23 mouse cellular contexts compared by ENCODE assay signal in the genomic region with DNA sequence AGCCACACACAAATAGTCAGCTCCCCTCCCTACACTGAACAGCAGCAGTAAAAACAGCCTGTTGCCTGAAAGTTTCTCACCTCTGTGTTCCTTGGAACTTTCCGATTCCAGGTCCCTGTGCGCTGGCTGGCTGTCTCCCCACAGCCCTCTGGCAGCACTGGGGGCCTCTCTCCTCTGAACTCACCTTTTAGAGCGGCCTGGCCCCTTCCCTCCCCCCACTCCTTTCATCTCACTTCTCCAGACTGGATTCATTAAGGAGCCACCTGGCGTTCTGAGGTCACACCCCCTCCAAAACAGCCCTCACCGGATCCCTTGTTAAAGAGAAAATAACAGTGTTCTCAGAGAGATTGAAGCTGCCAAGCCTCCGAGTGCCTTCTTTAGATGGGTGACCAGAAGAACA. TPM values are rescaled to one million over a fixed set of nuclear protein-coding genes. Genes with fewer than 3 reads are reported as not detected.
DNase-seq lines count a peak whose midpoint lies in the region; ATAC-seq lines count a peak whose summit lies in the region.
"Had no signal": no experiment of that assay in that cellular context is flagged by ENCODE, and none has a peak within 500 bp of the region (broad histone marks: within the 10 kb centered on the region; RNA-seq: fewer than 3 reads in every experiment).

TSS of gene Svopl (minus strand) at position 159 of the 400 bp plus-strand sequence.

- ATAC-seq in megakaryocyte progenitor cell, adult 5-6 weeks (replicated peaks; ENCODE audit: poor library complexity) = no peak

- 19% methylated on average over 6 of the region's 6 CpGs for WGBS in heart, embryonic 10.5 days
- WGBS in embryonic facial prominence, embryonic 10.5 days = 17% methylated on average over 6 of the region's 6 CpGs
- WGBS in limb, embryonic 10.5 days = 6% methylated on average over 6 of the region's 6 CpGs

- no peaks in the 10 kb centered on the region for H3K36me3 ChIP-seq in heart, embryonic 10.5 days
- H3K36me3 ChIP-seq in embryonic facial prominence, embryonic 10.5 days (replicated peaks) = no peaks in the 10 kb centered on the region
- H3K36me3 ChIP-seq in limb, embryonic 10.5 days = no peaks in the 10 kb centered on the region
- H3K36me3 ChIP-seq: heart, embryonic 12.5 days; midbrain, embryonic 12.5 days had no signal

- H3K9me3 ChIP-seq in heart, embryonic 10.5 days = no peaks in the 10 kb centered on the region
- peaks cover 6% of the 10 kb centered on the region; the same call in 1 of the 2 replicates for H3K9me3 ChIP-seq in embryonic facial prominence, embryonic 10.5 days
- H3K9me3 ChIP-seq in limb, embryonic 10.5 days (replicated peaks) = no peaks in the 10 kb centered on the region
- H3K9me3 ChIP-seq: midbrain, embryonic 12.5 days had no signal

- no peak within 1 kb of the TSS for H3K4me3 ChIP-seq in heart, embryonic 10.5 days
- peak within 1 kb of the TSS; percentile 38; the same call in 1 of the 2 replicates for H3K4me3 ChIP-seq in embryonic facial prominence, embryonic 10.5 days
- H3K4me3 ChIP-seq in limb, embryonic 10.5 days = peak within 1 kb of the TSS; percentile 23
- H3K4me3 ChIP-seq: heart, embryonic 12.5 days; midbrain, embryonic 12.5 days had no signal

- intact Hi-C loops in heart, postnatal 25 days (cut with DNase I) = no loop called here

- H3K4me1 ChIP-seq in heart, embryonic 10.5 days = peaks cover 17% of the 10 kb centered on the region
- peaks cover 36% of the 10 kb centered on the region for H3K4me1 ChIP-seq in embryonic facial prominence, embryonic 10.5 days
- H3K4me1 ChIP-seq in limb, embryonic 10.5 days = peaks cover 48% of the 10 kb centered on the region

- 0 out of 2 replicates have a peak within 1 kb of the TSS, but pooled peaks have one; percentile 19 for H3K27ac ChIP-seq in heart, embryonic 10.5 days
- peak within 1 kb of the TSS; percentile 48; the same call in 1 of the 2 replicates for H3K27ac ChIP-seq in embryonic facial prominence, embryonic 10.5 days (replicated peaks)
- peak within 1 kb of the TSS; percentile 79 for H3K27ac ChIP-seq in limb, embryonic 10.5 days
- H3K27ac ChIP-seq: midbrain, embryonic 12.5 days had no signal

- H3K27me3 ChIP-seq in heart, embryonic 10.5 days (ENCODE audit: insufficient read depth, poor library complexity, severe bottlenecking) = no peaks in the 10 kb centered on the region
- H3K27me3 ChIP-seq in embryonic facial prominence, embryonic 10.5 days (replicated peaks; ENCODE audit: low read depth, poor library complexity, severe bottlenecking) = no peaks in the 10 kb centered on the region
- H3K27me3 ChIP-seq in limb, embryonic 10.5 days (ENCODE audit: low read depth, poor library complexity, severe bottlenecking) = no peaks in the 10 kb centered on the region
- H3K27me3 ChIP-seq: heart, embryonic 12.5 days; midbrain, embryonic 12.5 days had no signal

- no peak for DNase-seq in heart, embryonic 10.5 days (ENCODE audit: low spot score)
- no peak for DNase-seq in heart, postnatal 25 days (ENCODE audit: low spot score)
- peak; percentile 10 for DNase-seq in embryo, embryonic 10 days (ENCODE audit: low spot score)
- DNase-seq in embryonic facial prominence, embryonic 10.5 days (ENCODE audit: low spot score) = peak; percentile 63
- DNase-seq in limb, embryonic 10.5 days (ENCODE audit: low spot score) = peak; percentile 69
- no peak for DNase-seq in ovary, postnatal 36 days (ENCODE audit: low spot score)
- no peak for DNase-seq in lung, postnatal 10 days
- DNase-seq: adrenal gland, adult 2 months; cerebellum, adult 2 months; heart, postnatal 36 days; kidney, postnatal 25 days; layer of hippocampus, adult 9-11 months; lung, adult 18-20 months; lung, postnatal 4 days; retina, postnatal 1 day; right cerebral cortex, postnatal 4 days; thymus, postnatal 36 days had no signal

RNA-seq across cellular contexts. Expression of gene Svopl, which starts in this region (rescaled TPM):
- polyA plus RNA-seq in heart, embryonic 10.5 days (2016; fragmentation: Nextera tagmentation; extraction: Ambion mirVana) = 0.33 and 0.55 TPM in 2 replicates
- under 1 TPM; 0.42 to 0.50 TPM for total RNA-seq in heart, postnatal 25 days (2021)
- 1.8 and 2.4 TPM in 2 replicates for polyA plus RNA-seq in embryonic facial prominence, embryonic 10.5 days (2016; fragmentation: Nextera tagmentation; extraction: Ambion mirVana)
- 4.0 and 7.0 TPM in 2 replicates for polyA plus RNA-seq in limb, embryonic 10.5 days (2016; fragmentation: Nextera tagmentation; extraction: Ambion mirVana)
- not detected in 2 replicates for total RNA-seq in megakaryocyte progenitor cell, adult 5-6 weeks (2015)
- total RNA-seq in megakaryocyte progenitor cell, adult 5-6 weeks (2017) = not detected in 2 replicates
- total RNA-seq: common myeloid progenitor, adult 5-6 weeks; liver, adult 2 months; neutrophil, adult 5-6 weeks had no signal
- polyA plus RNA-seq: liver, adult 2 months had no signal

Comparison
In these comparisons a context has a peak if more than half of its experiments do, and no peak if none do; other contexts are left out.
1. DNase-seq: peak in embryo, embryonic 10 days (single experiment), embryonic facial prominence, embryonic 10.5 days (single experiment) and limb, embryonic 10.5 days (single experiment); none in heart, embryonic 10.5 days (single experiment), heart, postnatal 25 days (single experiment), ovary, postnatal 36 days (single experiment) and lung, postnatal 10 days (single experiment).
2. H3K27ac ChIP-seq: peak in every context shown above with its lines; median percentile 79 in limb, embryonic 10.5 days; 48 in embryonic facial prominence, embryonic 10.5 days; 19 in heart, embryonic 10.5 days.